Mouse (Mus musculus) forebrain, embryonic 15.5 days (tissue): ENCODE measurements at regions not wholly inside any gene's neighbourhood (a gene's known extent, or its start where the extent isn't known, plus 50 kb on each side); places are given as distances from the start of the nearest gene placed in this dataset.

Experiments
- ATAC-seq: fragments of 200-750 bp; cut with Nextera tagmentation; replicated peaks from 2 replicates; pipeline ENCODE4 v1.8.0; 2017; ENCODE audit warnings: mild to moderate bottlenecking, moderate TSS enrichment, moderate library complexity
- H3K27ac ChIP-seq: fragments of 300-500 bp; sonication (generic); replicated peaks from 2 replicates; pipeline ENCODE4 v1.5.1; 2015; ENCODE audit warnings: mild to moderate bottlenecking, inconsistent platforms
- H3K27me3 ChIP-seq: fragments of 300-500 bp; sonication (generic); 2 replicates; pipeline ENCODE4 v1.6.1; 2015; ENCODE audit warnings: inconsistent platforms
- H3K36me3 ChIP-seq: fragments of 300-500 bp; sonication (generic); 2 replicates; pipeline ENCODE4 v1.6.1; 2015; ENCODE audit warnings: mild to moderate bottlenecking, inconsistent platforms
- H3K4me1 ChIP-seq: fragments of 300-500 bp; sonication (generic); 2 replicates; pipeline ENCODE4 v1.6.1; 2015; ENCODE audit warnings: inconsistent platforms
- H3K4me2 ChIP-seq: fragments of 300-500 bp; sonication (generic); replicated peaks from 2 replicates; pipeline ENCODE4 v1.6.1; 2015; ENCODE audit warnings: mild to moderate bottlenecking, inconsistent platforms
- H3K4me3 ChIP-seq: fragments of 300-500 bp; sonication (generic); 2 replicates; pipeline ENCODE4 v1.5.1; 2015; ENCODE audit warnings: mild to moderate bottlenecking, inconsistent platforms
- H3K9ac ChIP-seq: fragments of 300-500 bp; sonication (generic); replicated peaks from 2 replicates; pipeline ENCODE4 v1.6.1; 2015; ENCODE audit warnings: mild to moderate bottlenecking, inconsistent platforms
- H3K9me3 ChIP-seq: fragments of 300-500 bp; sonication (generic); 2 replicates; pipeline ENCODE4 v1.6.1; 2016; ENCODE audit warnings: inconsistent platforms
- WGBS: fragments of 180-500 bp; shearing (Covaris S2); methylation state at CpG from one replicate; pipeline ENCODE4 v1.1.7; 2015; ENCODE audit warnings: mixed read lengths; 5-methylcytosine and 5-hydroxymethylcytosine counted together

DNA sequence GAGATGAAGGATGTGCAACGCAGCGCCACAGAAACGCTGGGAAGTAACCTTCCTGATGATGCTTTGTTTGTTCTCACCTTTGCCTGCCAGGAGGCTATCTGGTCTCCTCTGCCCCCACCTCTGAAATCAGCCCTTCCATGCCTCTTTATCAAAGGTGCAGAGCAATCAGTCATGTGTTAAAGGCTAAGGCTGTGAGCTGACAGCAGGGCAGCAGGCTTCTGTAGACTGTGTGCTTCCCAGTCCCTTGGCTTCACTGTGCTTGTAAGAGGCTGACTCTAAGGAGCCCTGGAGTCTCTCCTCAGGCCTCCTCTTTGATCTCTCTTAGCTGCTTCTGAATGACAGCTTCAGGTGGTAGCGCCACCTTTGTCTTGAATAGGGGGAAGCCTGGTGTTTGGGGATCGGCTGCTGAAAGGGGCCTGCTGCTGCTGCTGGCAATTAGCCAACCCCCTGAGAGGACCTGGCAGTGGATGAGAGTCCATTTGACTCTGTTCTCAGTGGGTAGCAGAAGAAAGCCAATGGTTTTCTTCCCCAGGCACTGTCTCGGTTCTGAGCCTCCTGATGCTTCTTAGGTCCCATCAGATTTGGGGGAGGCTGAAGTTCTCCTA, 348.7 kb downstream of the Gm9195 start:
- no peaks in the 10 kb centered on the region for H3K36me3 ChIP-seq
- H3K9ac ChIP-seq: no peak overlapping the region
- H3K4me2 ChIP-seq: no peak overlapping the region
- peaks cover 15% of the 10 kb centered on the region for H3K4me1 ChIP-seq
- no peaks in the 10 kb centered on the region for H3K27me3 ChIP-seq
- peak; percentile 63 for ATAC-seq
- H3K27ac ChIP-seq: no peak overlapping the region
- WGBS: 8% methylated on average over 6 of the region's 6 CpGs
- H3K9me3 ChIP-seq: no peaks in the 10 kb centered on the region
- H3K4me3 ChIP-seq: no peak overlapping the region

DNA sequence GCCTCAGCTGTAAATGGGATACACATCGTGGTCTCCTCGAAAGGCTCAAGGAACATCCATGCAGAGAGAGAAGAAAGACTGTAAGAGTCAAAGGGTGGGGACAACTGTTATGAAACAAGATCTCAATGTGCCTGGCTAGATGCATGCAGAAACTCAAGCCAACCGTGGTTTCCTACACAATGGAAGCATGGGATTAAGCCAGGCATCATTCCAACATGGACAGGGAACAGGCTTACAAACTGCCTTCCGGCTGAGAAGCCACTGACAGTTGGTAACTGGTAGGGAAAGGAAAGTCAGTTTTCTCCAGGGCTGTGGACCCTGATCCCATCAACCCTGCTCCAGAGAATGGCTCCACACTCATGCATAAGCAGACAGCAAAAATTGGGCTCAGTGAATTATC, 350.5 kb downstream of the Gm9195 start:
- peaks cover 7% of the 10 kb centered on the region for H3K4me1 ChIP-seq
- H3K27ac ChIP-seq: no peak overlapping the region
- no peak for ATAC-seq
- no peak overlapping the region for H3K4me2 ChIP-seq
- no peaks in the 10 kb centered on the region for H3K36me3 ChIP-seq
- H3K9ac ChIP-seq: no peak overlapping the region
- whole genome bisulfite sequencing: 34% methylated on average over 4 of the region's 4 CpGs
- H3K27me3 ChIP-seq: no peaks in the 10 kb centered on the region
- no peaks in the 10 kb centered on the region for H3K9me3 ChIP-seq
- H3K4me3 ChIP-seq: no peak overlapping the region

DNA sequence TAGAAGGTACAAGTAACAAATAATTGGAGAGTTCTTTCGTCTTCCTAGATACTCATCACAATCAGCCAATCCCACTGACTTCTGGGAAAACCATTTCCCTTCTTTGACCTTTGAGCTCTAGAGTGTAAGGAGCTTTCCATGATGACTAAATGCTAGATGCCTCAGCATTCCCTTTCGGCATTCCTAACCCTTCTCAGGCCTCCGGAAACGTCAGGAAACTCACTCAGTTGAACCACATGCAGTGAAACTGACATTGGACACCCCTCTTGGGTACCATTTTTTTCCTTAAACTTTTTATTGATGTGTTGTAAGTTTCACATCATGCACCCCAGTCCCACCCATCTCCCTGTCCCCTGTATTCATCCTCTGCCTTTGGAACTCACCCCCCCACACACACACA, 361.5 kb downstream of the Gm9195 start:
- no peak overlapping the region for H3K9ac ChIP-seq
- no peak for ATAC-seq
- no peaks in the 10 kb centered on the region for H3K27me3 ChIP-seq
- H3K4me1 ChIP-seq: no peaks in the 10 kb centered on the region
- H3K4me2 ChIP-seq: no peak overlapping the region
- H3K9me3 ChIP-seq: no peaks in the 10 kb centered on the region
- 84% methylated on average over 4 of the region's 4 CpGs for WGBS
- no peaks in the 10 kb centered on the region for H3K36me3 ChIP-seq
- H3K4me3 ChIP-seq: no peak overlapping the region
- no peak overlapping the region for H3K27ac ChIP-seq

DNA sequence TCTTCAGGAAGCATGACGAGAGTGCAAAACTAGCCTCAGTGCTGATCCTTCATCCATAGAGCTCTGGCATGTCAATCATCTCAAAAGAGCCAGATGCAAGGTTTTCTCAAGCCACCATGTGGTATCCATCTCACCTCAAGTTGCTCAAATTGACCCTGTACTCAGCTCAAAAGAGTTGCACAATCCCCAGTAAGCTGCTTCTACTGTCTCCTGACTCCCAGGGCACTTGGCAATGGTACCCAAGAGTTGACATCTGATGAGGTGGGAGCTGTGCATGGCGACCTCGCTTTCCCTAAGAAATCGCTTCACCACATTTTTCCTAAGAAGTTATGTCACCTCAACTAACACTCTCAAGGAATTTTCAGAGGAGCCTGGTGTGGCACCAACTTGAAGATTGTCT, 369.9 kb downstream of the Gm9195 start:
- H3K4me3 ChIP-seq: no peak overlapping the region
- no peak overlapping the region for H3K27ac ChIP-seq
- ATAC-seq: no peak
- H3K4me2 ChIP-seq: no peak overlapping the region
- H3K9ac ChIP-seq: no peak overlapping the region
- H3K9me3 ChIP-seq: no peaks in the 10 kb centered on the region
- no peaks in the 10 kb centered on the region for H3K27me3 ChIP-seq
- 94% methylated on average over 4 of the region's 4 CpGs for WGBS
- no peaks in the 10 kb centered on the region for H3K36me3 ChIP-seq
- H3K4me1 ChIP-seq: peaks cover 5% of the 10 kb centered on the region

DNA sequence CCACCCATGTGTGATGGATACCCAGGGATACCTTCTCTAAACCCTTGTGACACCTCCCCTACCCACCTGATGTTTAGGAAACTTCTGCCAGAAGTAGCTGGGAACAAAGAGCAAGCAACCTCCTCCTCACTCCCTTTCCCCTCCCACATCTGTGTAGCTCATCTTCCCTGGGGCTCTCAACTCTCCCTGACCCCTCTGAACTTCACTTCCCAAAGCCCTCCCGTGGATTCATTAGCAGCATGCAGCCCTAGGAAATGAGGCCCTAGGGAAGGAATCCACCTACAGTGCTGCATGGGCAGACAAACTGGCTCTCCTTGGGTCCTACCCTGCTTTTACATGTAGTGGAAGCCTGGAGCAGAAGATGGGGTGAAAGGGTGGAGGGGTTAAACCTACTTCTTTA, 370.6 kb downstream of the Gm9195 start:
- no peak overlapping the region for H3K9ac ChIP-seq
- no peak for ATAC-seq
- 4% methylated on average over 1 of the region's 1 CpGs for WGBS
- H3K36me3 ChIP-seq: no peaks in the 10 kb centered on the region
- peaks cover 8% of the 10 kb centered on the region for H3K4me1 ChIP-seq
- no peak overlapping the region for H3K4me3 ChIP-seq
- H3K27me3 ChIP-seq: no peaks in the 10 kb centered on the region
- H3K27ac ChIP-seq: no peak overlapping the region
- H3K9me3 ChIP-seq: no peaks in the 10 kb centered on the region
- no peak overlapping the region for H3K4me2 ChIP-seq

DNA sequence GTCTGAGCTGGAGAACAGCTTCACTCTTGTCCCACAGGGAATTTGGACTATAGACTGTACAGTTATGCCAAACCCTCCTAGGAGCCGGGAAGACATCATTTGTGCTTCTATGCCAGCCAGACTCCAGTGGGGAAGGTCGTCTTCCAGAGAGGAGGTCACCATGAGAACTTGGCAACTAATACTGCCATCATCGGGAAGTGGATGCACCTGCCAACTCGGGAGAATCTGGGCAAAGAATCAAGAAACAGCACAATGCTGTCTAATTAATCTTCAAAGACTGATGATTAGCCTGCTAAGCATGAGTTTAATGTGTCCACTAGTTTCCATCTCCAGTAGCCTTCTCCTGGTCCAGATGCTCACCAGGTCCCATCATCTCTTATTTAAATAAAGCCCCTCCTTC, 374.8 kb downstream of the Gm9195 start:
- H3K9me3 ChIP-seq: no peaks in the 10 kb centered on the region
- peaks cover 8% of the 10 kb centered on the region for H3K4me1 ChIP-seq
- WGBS: 27% methylated on average over 4 of the region's 4 CpGs
- H3K27me3 ChIP-seq: no peaks in the 10 kb centered on the region
- H3K36me3 ChIP-seq: no peaks in the 10 kb centered on the region
- ATAC-seq: peak; percentile 57; the same call in 1 of the 2 replicates
- no peak overlapping the region for H3K9ac ChIP-seq
- H3K27ac ChIP-seq: no peak overlapping the region
- H3K4me3 ChIP-seq: no peak overlapping the region
- no peak overlapping the region for H3K4me2 ChIP-seq

DNA sequence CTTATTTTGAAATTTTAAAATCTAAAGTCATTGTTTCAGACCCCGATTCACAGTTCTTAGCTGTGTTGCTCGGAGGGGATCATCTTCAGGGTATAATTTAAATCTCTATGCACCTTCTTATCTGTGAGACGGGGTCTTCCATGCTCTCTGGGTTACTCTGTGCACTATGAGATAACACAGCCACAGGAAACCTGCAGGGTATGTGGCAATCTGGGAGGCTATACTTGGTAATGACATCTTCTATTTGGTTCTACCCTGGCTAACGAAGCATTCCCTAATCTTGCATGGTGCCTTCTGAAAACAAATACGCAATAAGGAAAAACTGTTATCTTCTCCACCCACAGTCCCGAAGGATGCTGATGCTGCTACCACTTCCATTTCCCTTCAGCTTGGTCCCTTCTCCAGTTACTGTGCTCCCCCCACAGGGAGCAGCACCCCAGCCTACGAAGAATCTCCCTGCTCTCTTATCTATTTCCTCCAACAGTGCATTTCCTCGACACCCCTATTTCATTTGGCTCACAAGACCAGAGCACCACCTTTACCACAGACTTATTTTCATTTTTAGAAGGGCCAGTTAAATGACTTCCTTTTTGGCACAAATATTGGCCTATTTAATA, 378.2 kb downstream of the Gm9195 start:
- ATAC-seq: no peak
- H3K4me1 ChIP-seq: peaks cover 8% of the 10 kb centered on the region
- H3K36me3 ChIP-seq: no peaks in the 10 kb centered on the region
- no peak overlapping the region for H3K9ac ChIP-seq
- H3K4me2 ChIP-seq: no peak overlapping the region
- no peak overlapping the region for H3K27ac ChIP-seq
- no peak overlapping the region for H3K4me3 ChIP-seq
- 85% methylated on average over 8 of the region's 8 CpGs for WGBS
- no peaks in the 10 kb centered on the region for H3K27me3 ChIP-seq
- H3K9me3 ChIP-seq: no peaks in the 10 kb centered on the region

DNA sequence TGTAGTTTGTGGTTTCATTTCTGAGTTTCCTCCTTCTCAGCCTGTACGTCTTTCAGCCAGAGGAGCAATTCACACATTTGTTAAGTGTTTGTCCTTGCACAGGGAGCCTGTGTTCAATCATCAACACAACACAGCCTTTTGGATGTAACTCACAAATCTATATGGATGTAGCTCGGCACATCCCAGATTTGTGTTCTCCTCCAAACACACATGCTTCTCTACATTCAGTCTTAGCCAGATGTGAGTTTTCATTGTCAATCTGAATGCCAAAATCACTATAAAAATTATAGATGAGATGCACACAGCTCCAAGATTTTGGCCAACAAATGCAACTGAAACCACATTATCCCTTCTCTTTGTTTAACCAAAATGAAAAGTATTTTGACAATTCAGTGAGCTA, 380.9 kb downstream of the Gm9195 start:
- no peaks in the 10 kb centered on the region for H3K36me3 ChIP-seq
- H3K27ac ChIP-seq: no peak overlapping the region
- H3K9ac ChIP-seq: no peak overlapping the region
- no peak for ATAC-seq
- H3K4me1 ChIP-seq: no peaks in the 10 kb centered on the region
- H3K27me3 ChIP-seq: no peaks in the 10 kb centered on the region
- 83% methylated on average over 2 of the region's 2 CpGs for WGBS
- no peak overlapping the region for H3K4me2 ChIP-seq
- no peak overlapping the region for H3K4me3 ChIP-seq
- no peaks in the 10 kb centered on the region for H3K9me3 ChIP-seq

DNA sequence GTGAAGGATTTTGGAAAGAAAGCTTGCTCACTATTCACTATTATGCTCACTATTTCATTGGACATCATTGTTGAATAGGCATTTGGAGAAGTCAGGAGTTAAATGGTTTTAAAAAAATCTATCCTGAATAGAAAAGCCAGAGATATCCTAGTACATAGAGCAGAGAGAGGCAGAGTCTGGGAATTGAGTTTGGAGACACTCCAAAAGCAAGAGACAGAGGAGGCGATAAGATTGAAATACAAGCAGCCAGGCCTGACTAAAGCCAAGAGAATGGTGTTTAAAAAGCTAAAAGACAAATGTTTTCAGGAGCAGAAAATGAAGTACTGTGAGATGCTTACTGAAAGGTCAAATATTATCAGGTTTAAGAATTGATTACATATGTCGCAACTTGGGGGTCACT, 400.1 kb downstream of the Gm9195 start:
- Histone ChIP-seq H3K4me1 (no peaks in the 10 kb centered on the region), H3K9me3 (no peaks in the 10 kb centered on the region), H3K27ac (no peak overlapping the region), H3K4me2 (no peak overlapping the region), H3K27me3 (no peaks in the 10 kb centered on the region), H3K4me3 (no peak overlapping the region), H3K9ac (no peak overlapping the region), H3K36me3 (no peaks in the 10 kb centered on the region)
- ATAC-seq: no peak
- WGBS: 83% methylated on average over 2 of the region's 2 CpGs

DNA sequence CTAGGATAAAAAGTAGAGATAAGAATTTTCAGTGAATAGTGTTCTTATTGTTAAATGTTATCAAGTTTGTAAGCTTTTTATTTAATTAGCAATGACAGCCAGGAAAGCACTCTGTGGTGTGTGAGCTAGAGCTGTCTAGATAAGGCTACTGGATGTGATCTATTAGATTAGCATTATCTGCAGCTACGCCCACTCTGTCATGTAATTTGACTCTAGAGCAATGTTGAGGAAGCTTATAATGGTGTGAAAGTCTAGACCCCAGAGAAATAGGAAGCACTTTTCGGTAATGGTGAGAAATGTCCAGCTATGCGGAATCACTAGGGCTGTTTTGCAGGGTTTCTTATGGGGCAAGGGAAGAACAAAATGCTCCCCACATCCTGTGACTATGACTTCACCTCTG, 410.2 kb downstream of the Gm9195 start:
- H3K4me2 ChIP-seq: no peak overlapping the region
- no peak overlapping the region for H3K9ac ChIP-seq
- no peaks in the 10 kb centered on the region for H3K9me3 ChIP-seq
- H3K4me1 ChIP-seq: no peaks in the 10 kb centered on the region
- no peak for ATAC-seq
- 78% methylated on average over 3 of the region's 3 CpGs for WGBS
- H3K27me3 ChIP-seq: no peaks in the 10 kb centered on the region
- H3K4me3 ChIP-seq: no peak overlapping the region
- no peaks in the 10 kb centered on the region for H3K36me3 ChIP-seq
- H3K27ac ChIP-seq: no peak overlapping the region

DNA sequence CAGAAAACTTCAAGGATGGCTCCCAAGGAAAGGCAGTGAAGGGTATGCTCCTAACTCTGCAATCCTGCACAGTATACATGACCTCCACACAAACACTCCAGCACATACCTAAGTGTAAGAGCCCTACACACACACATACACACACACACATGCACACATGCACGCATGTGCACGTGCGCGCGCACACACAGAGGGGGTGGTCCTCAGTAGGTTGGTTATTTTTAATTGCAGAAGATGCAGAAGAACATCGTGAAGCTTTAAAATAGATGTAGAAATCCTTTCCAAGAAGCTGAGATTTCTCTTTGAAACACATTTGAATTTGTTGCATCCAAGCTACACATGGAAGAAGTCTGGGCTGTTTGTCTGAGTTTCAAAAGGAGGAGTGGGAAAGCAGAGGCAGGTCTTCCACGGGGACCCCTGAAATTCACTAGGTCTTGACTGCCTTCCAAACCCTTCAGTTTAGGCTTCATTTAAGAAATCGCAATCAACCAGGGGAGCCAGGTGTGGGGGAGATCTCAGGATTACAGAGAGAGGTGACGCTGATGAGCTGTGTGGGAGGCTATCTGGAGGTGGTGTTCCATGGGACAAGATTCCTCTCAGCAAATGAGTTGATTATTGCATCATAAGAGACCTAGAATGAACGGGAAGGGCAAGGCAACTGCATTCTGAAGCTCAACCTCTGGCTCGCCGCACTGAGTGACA, 427.4 kb downstream of the Gm9195 start:
- Histone ChIP-seq H3K9ac (no peak overlapping the region), H3K36me3 (no peaks in the 10 kb centered on the region), H3K4me2 (no peak overlapping the region), H3K27me3 (no peaks in the 10 kb centered on the region), H3K4me3 (no peak overlapping the region), H3K4me1 (no peaks in the 10 kb centered on the region), H3K27ac (no peak overlapping the region), H3K9me3 (no peaks in the 10 kb centered on the region)
- WGBS: 95% methylated on average over 12 of the region's 12 CpGs
- no peak for ATAC-seq

DNA sequence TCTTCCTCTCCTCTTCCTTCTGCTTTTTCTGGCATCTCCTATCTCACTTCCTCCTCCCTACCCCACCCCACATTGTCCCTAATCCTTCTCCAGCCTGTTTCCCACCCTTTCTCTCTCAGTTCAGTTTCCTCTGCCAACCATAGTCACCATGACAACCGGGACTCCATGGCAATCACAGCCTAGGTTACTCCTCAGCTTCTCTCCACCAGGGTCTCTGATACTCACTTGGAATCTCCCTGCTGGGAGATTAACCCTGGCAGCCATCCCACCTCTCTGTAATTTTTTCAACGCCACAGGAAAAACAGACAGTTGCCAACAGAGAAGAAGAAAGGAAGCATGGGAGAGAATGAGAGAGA, 448.8 kb downstream of the Gm9195 start:
- H3K27me3 ChIP-seq: no peaks in the 10 kb centered on the region
- H3K4me1 ChIP-seq: peaks cover 17% of the 10 kb centered on the region
- no peak overlapping the region for H3K4me2 ChIP-seq
- 17% methylated on average over 2 of the region's 2 CpGs for WGBS
- no peak overlapping the region for H3K9ac ChIP-seq
- H3K4me3 ChIP-seq: no peak overlapping the region
- no peaks in the 10 kb centered on the region for H3K9me3 ChIP-seq
- ATAC-seq: peak; percentile 91
- H3K36me3 ChIP-seq: no peaks in the 10 kb centered on the region
- H3K27ac ChIP-seq: peak overlapping the region; percentile 74
